Mouse (Mus musculus) embryonic facial prominence, embryonic 11.5 days (tissue): ENCODE data around the gene Tbk1. TPM values are rescaled to one million over a fixed set of nuclear protein-coding genes. Genes with fewer than 3 reads are reported as not detected.

ENCODE experiments used
- ATAC-seq: fragments of 200-750 bp; cut with Nextera tagmentation; replicated peaks from 2 replicates; pipeline ENCODE4 v1.8.0; 2017; ENCODE audit warnings: low read depth; ENCODE audit not compliant: insufficient number of reproducible peaks, low FRiP score, low TSS enrichment
- DNase-seq: peaks from one replicate; pipeline ENCODE4 v3.0.0-alpha.2; 2015; ENCODE audit warnings: low spot score
- H3K27ac ChIP-seq: fragments of 300-500 bp; sonication (generic); replicated peaks from 2 replicates; pipeline ENCODE4 v1.5.1; 2014; ENCODE audit warnings: mild to moderate bottlenecking, low read depth, low read length, control low read depth
- H3K27me3 ChIP-seq: fragments of 300-500 bp; sonication (generic); 2 replicates; pipeline ENCODE4 v1.6.1; 2014; ENCODE audit warnings: mild to moderate bottlenecking, low read length, moderate library complexity, mixed read lengths; ENCODE audit not compliant: control insufficient read depth, insufficient read depth
- H3K36me3 ChIP-seq: fragments of 300-500 bp; sonication (generic); replicated peaks from 2 replicates; pipeline ENCODE4 v1.6.1; 2014; ENCODE audit warnings: low read depth, mild to moderate bottlenecking, low read length, moderate library complexity, mixed read lengths; ENCODE audit not compliant: control insufficient read depth, insufficient read depth
- H3K4me1 ChIP-seq: fragments of 300-500 bp; sonication (generic); 2 replicates; pipeline ENCODE4 v1.6.1; 2014; ENCODE audit warnings: low read length, mixed read lengths; ENCODE audit not compliant: control insufficient read depth, insufficient read depth
- H3K4me2 ChIP-seq: fragments of 300-500 bp; sonication (generic); 2 replicates; pipeline ENCODE4 v1.6.1; 2014; ENCODE audit warnings: low read depth, mild to moderate bottlenecking, control low read depth, low read length, moderate library complexity
- H3K4me3 ChIP-seq: fragments of 300-500 bp; sonication (generic); 2 replicates; pipeline ENCODE4 v1.5.1; 2014; ENCODE audit warnings: low read depth, low read length, control low read depth
- H3K9ac ChIP-seq: fragments of 300-500 bp; sonication (generic); replicated peaks from 2 replicates; pipeline ENCODE4 v1.6.1; 2014; ENCODE audit warnings: mild to moderate bottlenecking, control low read depth, low read length
- H3K9me3 ChIP-seq: fragments of 300-500 bp; sonication (generic); replicated peaks from 2 replicates; pipeline ENCODE4 v1.6.1; 2016; ENCODE audit warnings: mild to moderate bottlenecking, low read length, inconsistent platforms, mixed read lengths; ENCODE audit not compliant: control insufficient read depth
- WGBS: fragments of 180-500 bp; shearing (Covaris S2); extraction: QIAGEN DNeasy Blood & Tissue Kit; methylation state at CpG from one replicate; pipeline ENCODE4 v1.1.7; 2014; 5-methylcytosine and 5-hydroxymethylcytosine counted together
- polyA plus RNA-seq: library from polyadenylated mRNA; unstranded; fragments of >200 nt; fragmentation: Nextera tagmentation; extraction: Ambion mirVana; gene quantifications from 2 replicates; pipeline ENCODE4 v1.2.1, GENCODE M21; 2014

The Tbk1 gene
- polyA plus RNA-seq, 1 experiment from 2014 or later = 35.2 TPM

GRCm38 (mm10) chr10:121585056-121585790 is 1.4 kb downstream of the Tbk1 start:
- H3K4me1 ChIP-seq = no peaks in the 10 kb centered on the region
- H3K9me3 ChIP-seq = no peaks in the 10 kb centered on the region
- WGBS = 88% methylated on average over 20 of the region's 20 CpGs
- no peaks in the 10 kb centered on the region for H3K27me3 ChIP-seq
- peaks cover 5% of the 10 kb centered on the region for H3K36me3 ChIP-seq
- H3K4me2 ChIP-seq = peak overlapping the region; percentile 60
- H3K27ac ChIP-seq = no peak overlapping the region
- no peak overlapping the region for H3K9ac ChIP-seq
- no peak for DNase-seq
- peak overlapping the region; percentile 91 for H3K4me3 ChIP-seq
- no peak for ATAC-seq

DNA sequence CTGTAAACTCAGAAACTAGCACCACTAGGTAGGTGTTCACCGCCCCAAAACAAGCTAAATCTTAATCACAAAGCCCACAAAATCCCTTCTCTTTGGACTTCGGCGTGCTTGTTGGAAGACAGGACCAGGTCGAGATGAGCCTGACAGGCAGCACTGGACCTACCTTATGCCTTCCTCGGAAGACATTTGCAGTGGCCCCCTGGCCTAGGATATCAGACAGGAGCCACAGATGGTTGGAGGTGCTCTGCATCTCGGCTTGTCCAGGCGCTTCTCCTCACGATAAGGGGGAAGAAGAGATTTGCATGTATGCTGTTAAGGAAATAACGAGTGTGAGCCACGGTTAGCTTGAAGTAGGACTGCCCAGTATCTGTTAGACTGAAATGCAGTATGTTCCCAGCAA is 2.6 kb downstream of the Tbk1 start:
- H3K27me3 ChIP-seq = no peaks in the 10 kb centered on the region
- WGBS = 93% methylated on average over 10 of the region's 10 CpGs
- no peak overlapping the region for H3K4me3 ChIP-seq
- H3K9ac ChIP-seq = no peak overlapping the region
- H3K36me3 ChIP-seq = peaks cover 5% of the 10 kb centered on the region
- no peaks in the 10 kb centered on the region for H3K9me3 ChIP-seq
- no peak overlapping the region for H3K27ac ChIP-seq
- DNase-seq = no peak
- no peak for ATAC-seq
- H3K4me1 ChIP-seq = no peaks in the 10 kb centered on the region
- no peak overlapping the region for H3K4me2 ChIP-seq

DNA sequence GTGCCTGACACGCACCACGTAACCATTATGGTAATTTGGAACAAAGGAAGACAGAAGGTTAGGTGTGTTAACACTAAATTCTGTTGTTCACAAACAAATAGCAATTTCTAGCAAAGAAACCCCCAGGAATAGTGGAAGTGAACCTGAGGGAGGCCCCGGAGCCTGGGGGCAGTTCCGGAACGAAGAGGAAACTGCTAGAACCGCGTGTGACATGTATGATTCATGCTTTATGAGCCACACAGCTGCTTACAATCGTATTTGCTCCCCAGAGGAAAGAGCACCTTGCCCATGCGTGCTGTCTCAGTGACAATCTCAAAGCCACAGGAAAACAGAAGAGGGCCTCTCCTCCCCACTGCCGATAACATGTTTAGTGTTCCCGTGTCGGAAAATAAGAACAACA is 3.6 kb downstream of the Tbk1 start:
- Histone ChIP-seq H3K36me3 (peaks cover 5% of the 10 kb centered on the region), H3K4me2 (no peak overlapping the region), H3K4me3 (no peak overlapping the region), H3K9me3 (no peaks in the 10 kb centered on the region), H3K27ac (no peak overlapping the region), H3K4me1 (no peaks in the 10 kb centered on the region), H3K27me3 (no peaks in the 10 kb centered on the region), H3K9ac (no peak overlapping the region)
- DNase-seq (no peak), ATAC-seq (no peak)
- 95% methylated on average over 12 of the region's 12 CpGs for WGBS

DNA sequence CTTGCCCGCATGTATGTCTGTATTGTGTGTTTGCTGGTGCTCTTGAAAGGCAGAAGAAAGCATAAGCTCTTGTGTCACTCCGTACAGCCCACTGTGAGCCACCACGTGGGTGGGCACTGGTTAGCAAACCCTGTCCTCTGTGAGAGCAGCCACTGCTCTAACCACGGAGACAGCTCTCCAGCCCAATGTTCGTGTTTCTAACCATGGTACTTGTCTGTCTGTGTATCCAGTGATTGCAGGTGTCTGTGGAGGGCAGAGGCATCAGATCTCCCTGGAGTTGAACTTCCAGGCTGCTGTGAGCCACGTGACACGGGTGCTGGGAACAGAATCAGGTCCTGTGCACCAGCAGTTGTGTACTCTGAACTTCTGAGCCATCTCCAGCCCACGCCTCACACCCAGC is 4.3 kb downstream of the Tbk1 start:
- no peaks in the 10 kb centered on the region for H3K27me3 ChIP-seq
- WGBS = 94% methylated on average over 8 of the region's 8 CpGs
- no peak overlapping the region for H3K27ac ChIP-seq
- DNase-seq (no peak), ATAC-seq (no peak)
- no peaks in the 10 kb centered on the region for H3K4me1 ChIP-seq
- H3K4me2 ChIP-seq = no peak overlapping the region
- peaks cover 5% of the 10 kb centered on the region for H3K36me3 ChIP-seq
- no peak overlapping the region for H3K4me3 ChIP-seq
- H3K9ac ChIP-seq = no peak overlapping the region
- no peaks in the 10 kb centered on the region for H3K9me3 ChIP-seq

- no peak overlapping the region for H3K9ac ChIP-seq
- H3K27ac ChIP-seq = no peak overlapping the region
- H3K4me3 ChIP-seq = no peak overlapping the region
- H3K4me1 ChIP-seq = no peaks in the 10 kb centered on the region
- peaks cover 5% of the 10 kb centered on the region for H3K36me3 ChIP-seq
- no peak overlapping the region for H3K4me2 ChIP-seq
- 85% methylated on average over 6 of the region's 6 CpGs for WGBS
- ATAC-seq = 0 out of 2 replicates have a peak, but pooled peaks have one; percentile 56
- no peaks in the 10 kb centered on the region for H3K27me3 ChIP-seq
- no peak for DNase-seq
- H3K9me3 ChIP-seq = no peaks in the 10 kb centered on the region
Measured at GRCm38 (mm10) chr10:121581405-121581804, 5.2 kb downstream of the Tbk1 start.

DNA sequence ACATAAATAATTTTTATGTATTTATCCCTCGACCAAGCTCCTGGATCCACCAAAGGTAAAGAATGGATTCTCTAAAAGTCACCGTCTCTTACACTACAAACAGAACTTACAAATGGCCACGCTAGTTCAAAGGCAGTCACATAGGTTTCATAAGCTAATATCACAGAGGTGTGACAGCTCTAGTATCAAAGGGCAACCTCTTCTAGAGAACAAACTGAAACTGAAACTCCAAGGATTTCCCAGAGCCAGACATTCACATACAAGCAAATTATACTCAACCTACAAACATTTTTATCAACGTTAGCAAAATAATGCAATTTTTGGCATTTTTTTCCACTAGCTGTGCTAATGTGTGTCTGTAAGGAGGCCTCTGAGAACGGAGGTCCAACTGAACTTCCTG is 6.2 kb downstream of the Tbk1 start:
- Histone ChIP-seq H3K4me3 (no peak overlapping the region), H3K4me2 (no peak overlapping the region), H3K36me3 (peaks cover 5% of the 10 kb centered on the region), H3K27ac (no peak overlapping the region), H3K27me3 (no peaks in the 10 kb centered on the region), H3K9ac (no peak overlapping the region), H3K4me1 (no peaks in the 10 kb centered on the region), H3K9me3 (no peaks in the 10 kb centered on the region)
- ATAC-seq (no peak), DNase-seq (no peak)
- 99% methylated on average over 5 of the region's 5 CpGs for WGBS

DNA sequence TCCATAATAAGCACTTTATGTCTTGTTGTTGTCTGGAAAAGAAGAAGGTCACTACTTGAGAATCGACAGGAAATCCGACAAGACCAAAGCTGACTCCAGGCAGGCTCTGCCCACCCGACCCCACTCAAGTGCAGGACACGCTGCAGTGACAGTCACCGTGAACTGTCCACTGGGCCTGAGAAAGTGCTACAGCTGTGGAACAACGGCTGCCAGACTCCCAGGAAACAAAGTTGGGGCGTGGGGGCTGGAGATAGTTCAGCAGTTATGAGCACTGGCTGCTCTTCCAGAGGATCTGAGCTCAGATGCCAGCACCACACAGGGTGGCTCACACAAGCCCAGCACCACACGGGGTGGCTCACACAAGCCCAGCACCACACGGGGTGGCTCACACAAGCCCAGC is 10.2 kb downstream of the Tbk1 start:
- H3K4me1 ChIP-seq = no peaks in the 10 kb centered on the region
- H3K4me2 ChIP-seq = no peak overlapping the region
- no peak for DNase-seq
- H3K27ac ChIP-seq = no peak overlapping the region
- peaks cover 11% of the 10 kb centered on the region for H3K36me3 ChIP-seq
- 88% methylated on average over 9 of the region's 9 CpGs for WGBS
- no peak overlapping the region for H3K9ac ChIP-seq
- H3K9me3 ChIP-seq = no peaks in the 10 kb centered on the region
- H3K27me3 ChIP-seq = no peaks in the 10 kb centered on the region
- H3K4me3 ChIP-seq = no peak overlapping the region
- no peak for ATAC-seq

GRCm38 (mm10) chr10:121571511-121572147 is 15.0 kb downstream of the Tbk1 start:
- no peak overlapping the region for H3K27ac ChIP-seq
- no peaks in the 10 kb centered on the region for H3K9me3 ChIP-seq
- 96% methylated on average over 22 of the region's 22 CpGs for WGBS
- no peak overlapping the region for H3K9ac ChIP-seq
- H3K4me1 ChIP-seq = no peaks in the 10 kb centered on the region
- ATAC-seq = no peak
- peaks cover 10% of the 10 kb centered on the region for H3K36me3 ChIP-seq
- H3K27me3 ChIP-seq = no peaks in the 10 kb centered on the region
- no peak overlapping the region for H3K4me2 ChIP-seq
- no peak overlapping the region for H3K4me3 ChIP-seq
- no peak for DNase-seq
